Mouse (Mus musculus) stomach, postnatal 0 days (tissue): ENCODE results near the gene Rai14.

Experiments used
- CTCF ChIP-seq: IDR thresholded peaks from 2 replicates; pipeline ENCODE4 v1.5.1; 2016; ENCODE audit warnings: antibody characterized with exemption, low read depth, mild to moderate bottlenecking, moderate library complexity
- EP300 ChIP-seq: optimal IDR thresholded peaks from 2 replicates; pipeline ENCODE3; 2016; ENCODE audit warnings: antibody characterized with exemption

GRCm38 (mm10) chr15:10735216-10735615 lies 20.8 kb upstream of the Rai14 start:
- no peak for TF ChIP-seq CTCF
- TF ChIP-seq EP300, result no peak
